Mouse (Mus musculus): ENCODE measurements around the gene Icam2. TPM values are rescaled to one million over a fixed set of nuclear protein-coding genes. Genes with fewer than 3 reads are reported as not detected.

The Icam2 gene
- total and polyA plus RNA-seq, 3 experiments, result 3.4 to 42.6 (median 3.7) TPM

GRCm38 (mm10) chr11:106334066-106334465 is 53.8 kb downstream of the Icam2 start:
- H3K36me3 ChIP-seq (replicated peaks), result no peaks in the 10 kb centered on the region
- ATAC-seq (ENCODE audit: extremely low read depth, insufficient number of reproducible peaks, low FRiP score, poor library complexity, severe bottlenecking), result no peak
- no peak for DNase-seq (ENCODE audit: low spot score)
- TF ChIP-seq CTCF (IDR thresholded peaks at IDR 0.05; ENCODE audit: low read depth, low read length), result no peak
- TF ChIP-seq POLR2AphosphoS5 (IDR thresholded peaks at IDR 0.05; ENCODE audit: insufficient replicate concordance, low read depth, low read length), result no peak
- no peak for TF ChIP-seq GATA1 (IDR thresholded peaks at IDR 0.05; ENCODE audit: borderline replicate concordance, low read length)
- no peaks in the 10 kb centered on the region for H3K9me3 ChIP-seq (replicated peaks)
- H3K27me3 ChIP-seq (ENCODE audit: insufficient read depth, low read length), result peaks cover 30% of the 10 kb centered on the region
- no peaks in the 10 kb centered on the region for H3K4me1 ChIP-seq (ENCODE audit: insufficient read depth, low read depth, low read length)
- H3K4me3 ChIP-seq (ENCODE audit: low read depth, low read length), result no peak overlapping the region

DNA sequence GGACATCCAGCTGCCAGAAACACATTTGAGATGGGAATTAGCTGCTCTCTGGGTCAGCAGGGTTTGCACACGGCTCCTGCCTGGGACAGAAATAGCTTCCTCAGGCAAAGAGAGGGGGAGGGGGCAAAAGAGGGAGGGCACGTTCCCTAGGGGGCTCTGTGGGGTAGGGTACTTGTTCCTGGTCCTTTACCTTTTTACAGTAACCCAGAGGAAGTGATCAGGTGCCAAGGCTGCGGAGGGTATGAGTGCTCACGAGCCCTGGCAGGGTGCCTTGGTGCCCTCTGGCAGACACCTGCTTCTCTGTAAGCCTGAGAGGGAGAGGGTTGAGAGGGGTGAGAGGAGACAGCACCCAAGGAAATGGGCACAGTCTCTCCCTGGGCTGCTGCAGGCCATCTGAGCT is 55.4 kb downstream of the Icam2 start:
- no peak for TF ChIP-seq GATA2 (IDR thresholded peaks at IDR 0.05; ENCODE audit: borderline replicate concordance, low read depth, low read length)
- no peak for TF ChIP-seq TAL1 (conservative IDR thresholded peaks at IDR 0.05; ENCODE audit: low read depth, low read length)
- TF ChIP-seq GATA1 (IDR thresholded peaks at IDR 0.05; ENCODE audit: borderline replicate concordance, low read length), result no peak
- no peak for TF ChIP-seq POLR2AphosphoS5 (IDR thresholded peaks at IDR 0.05; ENCODE audit: insufficient replicate concordance, low read depth, low read length)
- no peak for TF ChIP-seq CTCF (IDR thresholded peaks at IDR 0.05; ENCODE audit: low read depth, low read length)
- H3K9me3 ChIP-seq (replicated peaks), result no peaks in the 10 kb centered on the region
- no peaks in the 10 kb centered on the region for H3K36me3 ChIP-seq (replicated peaks)
- ATAC-seq (ENCODE audit: extremely low read depth, insufficient number of reproducible peaks, low FRiP score, poor library complexity, severe bottlenecking) (no peak), DNase-seq (ENCODE audit: low spot score) (no peak)
- H3K4me1 ChIP-seq (ENCODE audit: insufficient read depth, low read depth, low read length), result no peaks in the 10 kb centered on the region
- no peak overlapping the region for H3K4me3 ChIP-seq (ENCODE audit: low read depth, low read length)
- H3K27me3 ChIP-seq (ENCODE audit: insufficient read depth, low read length), result peaks cover 25% of the 10 kb centered on the region; the same call in 1 of the 2 replicates

DNA sequence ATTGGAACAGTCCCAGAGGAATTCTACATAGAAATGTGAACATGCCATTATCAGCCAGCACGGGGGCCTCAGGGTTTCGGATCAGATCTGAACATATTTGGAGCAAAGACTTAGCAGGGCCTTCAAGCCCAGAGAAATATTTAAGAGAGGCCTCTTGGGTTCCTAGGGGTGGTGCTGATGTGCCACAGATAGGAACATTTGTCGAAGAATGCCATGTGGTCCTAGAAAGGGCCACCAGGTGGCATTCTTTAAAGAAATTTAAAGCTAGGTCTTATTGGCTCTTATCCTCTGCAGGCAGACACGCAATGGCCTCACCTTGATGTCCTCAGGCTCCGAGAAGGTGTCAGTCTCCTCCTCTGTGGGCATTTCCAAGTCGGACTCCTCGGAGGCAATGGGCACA is 58.2 kb downstream of the Icam2 start:
- no peak for TF ChIP-seq GATA2 (IDR thresholded peaks at IDR 0.05; ENCODE audit: borderline replicate concordance, low read depth, low read length)
- TF ChIP-seq CTCF (IDR thresholded peaks at IDR 0.05; ENCODE audit: low read depth, low read length), result no peak
- no peak for TF ChIP-seq TAL1 (conservative IDR thresholded peaks at IDR 0.05; ENCODE audit: low read depth, low read length)
- TF ChIP-seq POLR2AphosphoS5 (IDR thresholded peaks at IDR 0.05; ENCODE audit: insufficient replicate concordance, low read depth, low read length), result no peak
- TF ChIP-seq GATA1 (IDR thresholded peaks at IDR 0.05; ENCODE audit: borderline replicate concordance, low read length), result no peak
- Histone ChIP-seq H3K4me1 (ENCODE audit: insufficient read depth, low read depth, low read length) (peaks cover 7% of the 10 kb centered on the region), H3K36me3 (replicated peaks) (no peaks in the 10 kb centered on the region), H3K4me3 (ENCODE audit: low read depth, low read length) (no peak overlapping the region), H3K9me3 (replicated peaks) (no peaks in the 10 kb centered on the region), H3K27me3 (ENCODE audit: insufficient read depth, low read length) (peaks cover 38% of the 10 kb centered on the region)
- ATAC-seq (ENCODE audit: extremely low read depth, insufficient number of reproducible peaks, low FRiP score, poor library complexity, severe bottlenecking) (no peak), DNase-seq (ENCODE audit: low spot score) (no peak)

GRCm38 (mm10) chr11:106329128-106329527 is 58.7 kb downstream of the Icam2 start:
- ATAC-seq (ENCODE audit: extremely low read depth, insufficient number of reproducible peaks, low FRiP score, poor library complexity, severe bottlenecking), result no peak
- no peak for DNase-seq (ENCODE audit: low spot score)

DNA sequence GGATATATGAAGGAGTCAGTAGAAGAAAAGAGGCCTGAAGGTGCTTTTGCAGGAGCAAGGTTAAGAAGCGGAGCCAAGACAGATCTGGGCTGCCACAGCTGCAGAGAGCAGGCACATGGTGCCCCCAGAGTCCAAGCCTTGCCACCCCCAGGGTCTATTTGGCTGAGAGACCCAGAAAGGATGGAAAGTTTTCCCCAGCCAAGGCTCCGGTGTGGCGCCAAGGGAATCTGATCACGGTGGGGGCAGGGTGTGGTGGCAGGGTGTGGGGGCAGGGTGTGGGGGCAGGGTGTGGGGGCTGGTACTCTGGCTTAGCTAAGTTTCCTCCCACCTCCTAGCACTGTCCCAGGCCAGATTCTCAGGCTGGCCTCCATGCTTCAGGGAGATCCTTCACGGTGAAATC is 59.4 kb downstream of the Icam2 start:
- TF ChIP-seq POLR2AphosphoS5 (IDR thresholded peaks at IDR 0.05; ENCODE audit: insufficient replicate concordance, low read depth, low read length) (no peak), TAL1 (conservative IDR thresholded peaks at IDR 0.05; ENCODE audit: low read depth, low read length) (no peak)
- Histone ChIP-seq H3K36me3 (replicated peaks) (no peaks in the 10 kb centered on the region), H3K9me3 (replicated peaks) (no peaks in the 10 kb centered on the region), H3K4me1 (ENCODE audit: insufficient read depth, low read depth, low read length) (peaks cover 7% of the 10 kb centered on the region), H3K27me3 (ENCODE audit: insufficient read depth, low read length) (peaks cover 45% of the 10 kb centered on the region), H3K4me3 (ENCODE audit: low read depth, low read length) (no peak overlapping the region)
- ATAC-seq (ENCODE audit: extremely low read depth, insufficient number of reproducible peaks, low FRiP score, poor library complexity, severe bottlenecking) (no peak), DNase-seq (ENCODE audit: low spot score) (no peak)

More at GRCm38 (mm10) chr11:106329128-106329527, 58.7 kb downstream of the Icam2 start:
- H3K9me3 ChIP-seq (replicated peaks), result no peaks in the 10 kb centered on the region
- H3K4me3 ChIP-seq (ENCODE audit: low read depth, low read length), result no peak overlapping the region
- peaks cover 7% of the 10 kb centered on the region for H3K4me1 ChIP-seq (ENCODE audit: insufficient read depth, low read depth, low read length)
- no peaks in the 10 kb centered on the region for H3K36me3 ChIP-seq (replicated peaks)
- TF ChIP-seq GATA1 (IDR thresholded peaks at IDR 0.05; ENCODE audit: borderline replicate concordance, low read length), result no peak
- no peak for TF ChIP-seq TAL1 (conservative IDR thresholded peaks at IDR 0.05; ENCODE audit: low read depth, low read length)
- no peak for TF ChIP-seq GATA2 (IDR thresholded peaks at IDR 0.05; ENCODE audit: borderline replicate concordance, low read depth, low read length)
- no peak for TF ChIP-seq POLR2AphosphoS5 (IDR thresholded peaks at IDR 0.05; ENCODE audit: insufficient replicate concordance, low read depth, low read length)
- TF ChIP-seq CTCF (IDR thresholded peaks at IDR 0.05; ENCODE audit: low read depth, low read length), result no peak
- peaks cover 42% of the 10 kb centered on the region for H3K27me3 ChIP-seq (ENCODE audit: insufficient read depth, low read length)

Other genes with a start within 250 kb of the Icam2 start
- gene Gm10840, start 227.2 kb downstream of the Icam2 start, total RNA-seq (2014; fragmentation: Nextera tagmentation), result not detected in 2 replicates
- gene Gm10840, start 227.2 kb downstream of the Icam2 start, total RNA-seq (2017), result not detected in 2 replicates
- not detected in 2 replicates for gene Gm10840, start 227.2 kb downstream of the Icam2 start, polyA plus RNA-seq (2012)
- gene Limd2, start 227.2 kb downstream of the Icam2 start, total RNA-seq (2014; fragmentation: Nextera tagmentation), result 258 and 309 TPM in 2 replicates
- 77.5 and 94.4 TPM in 2 replicates for gene Limd2, start 227.2 kb downstream of the Icam2 start, total RNA-seq (2017)
- gene Limd2, start 227.2 kb downstream of the Icam2 start, polyA plus RNA-seq (2012), result 365 and 413 TPM in 2 replicates
- 28.9 and 40.2 TPM in 2 replicates for gene Strada, start 185.9 kb downstream of the Icam2 start, total RNA-seq (2014; fragmentation: Nextera tagmentation)
- gene Strada, start 185.9 kb downstream of the Icam2 start, total RNA-seq (2017), result 19.5 and 21.1 TPM in 2 replicates
- 32.3 and 36.2 TPM in 2 replicates for gene Strada, start 185.9 kb downstream of the Icam2 start, polyA plus RNA-seq (2012)
- gene Ccdc47, start 171.7 kb downstream of the Icam2 start, total RNA-seq (2014; fragmentation: Nextera tagmentation), result 78.5 and 92.2 TPM in 2 replicates
- gene Ccdc47, start 171.7 kb downstream of the Icam2 start, total RNA-seq (2017), result 90.1 and 129 TPM in 2 replicates
- gene Ccdc47, start 171.7 kb downstream of the Icam2 start, polyA plus RNA-seq (2012), result 3.8 and 3.9 TPM in 2 replicates
- 63.7 and 71.8 TPM in 2 replicates for gene Ddx42, start 171.1 kb downstream of the Icam2 start, total RNA-seq (2014; fragmentation: Nextera tagmentation)
- gene Ddx42, start 171.1 kb downstream of the Icam2 start, total RNA-seq (2017), result 89.0 and 112 TPM in 2 replicates
- gene Ddx42, start 171.1 kb downstream of the Icam2 start, polyA plus RNA-seq (2012), result 28.4 and 50.3 TPM in 2 replicates
- 49.0 and 59.8 TPM in 2 replicates for gene Ftsj3, start 132.0 kb downstream of the Icam2 start, total RNA-seq (2014; fragmentation: Nextera tagmentation)
- gene Ftsj3, start 132.0 kb downstream of the Icam2 start, total RNA-seq (2017), result 90.6 and 109 TPM in 2 replicates
- gene Ftsj3, start 132.0 kb downstream of the Icam2 start, polyA plus RNA-seq (2012), result 11.5 and 21.6 TPM in 2 replicates
- gene Psmc5, start 131.9 kb downstream of the Icam2 start, total RNA-seq (2014; fragmentation: Nextera tagmentation), result 44.0 and 50.7 TPM in 2 replicates
- gene Psmc5, start 131.9 kb downstream of the Icam2 start, total RNA-seq (2017), result 90.7 and 96.0 TPM in 2 replicates
- gene Psmc5, start 131.9 kb downstream of the Icam2 start, polyA plus RNA-seq (2012), result 38.4 and 64.1 TPM in 2 replicates
- gene Smarcd2, start 115.1 kb downstream of the Icam2 start, total RNA-seq (2014; fragmentation: Nextera tagmentation), result 94.1 and 113 TPM in 2 replicates
- 139 and 149 TPM in 2 replicates for gene Smarcd2, start 115.1 kb downstream of the Icam2 start, total RNA-seq (2017)
- gene Smarcd2, start 115.1 kb downstream of the Icam2 start, polyA plus RNA-seq (2012), result 138 and 154 TPM in 2 replicates
- gene Tcam1, start 111.4 kb downstream of the Icam2 start, total RNA-seq (2014; fragmentation: Nextera tagmentation), result not detected in 2 replicates
- gene Tcam1, start 111.4 kb downstream of the Icam2 start, total RNA-seq (2017), result 0.12 TPM in 1 of 2 replicates, not detected in the other
- 0.01 TPM in 1 of 2 replicates, not detected in the other for gene Tcam1, start 111.4 kb downstream of the Icam2 start, polyA plus RNA-seq (2012)
- gene Gh, start 86.2 kb downstream of the Icam2 start, total RNA-seq (2014; fragmentation: Nextera tagmentation), result not detected in 2 replicates
- gene Gh, start 86.2 kb downstream of the Icam2 start, total RNA-seq (2017), result not detected in 2 replicates
- gene Gh, start 86.2 kb downstream of the Icam2 start, polyA plus RNA-seq (2012), result not detected in 2 replicates
- not detected in 2 replicates for gene Cd79b, start 73.3 kb downstream of the Icam2 start, total RNA-seq (2014; fragmentation: Nextera tagmentation)
- gene Cd79b, start 73.3 kb downstream of the Icam2 start, total RNA-seq (2017), result not detected in 2 replicates
- 0.03 TPM in 1 of 2 replicates, not detected in the other for gene Cd79b, start 73.3 kb downstream of the Icam2 start, polyA plus RNA-seq (2012)
- not detected in 2 replicates for gene Scn4a, start 34.8 kb downstream of the Icam2 start, total RNA-seq (2014; fragmentation: Nextera tagmentation)
- gene Scn4a, start 34.8 kb downstream of the Icam2 start, total RNA-seq (2017), result 0.05 TPM in 1 of 2 replicates, not detected in the other
- not detected in 2 replicates for gene Scn4a, start 34.8 kb downstream of the Icam2 start, polyA plus RNA-seq (2012)
- gene Prr29, start 22.6 kb downstream of the Icam2 start, total RNA-seq (2014; fragmentation: Nextera tagmentation), result not detected in 2 replicates
- 0.16 and 0.23 TPM in 2 replicates for gene Prr29, start 22.6 kb downstream of the Icam2 start, total RNA-seq (2017)
- 0.07 TPM in 1 of 2 replicates, not detected in the other for gene Prr29, start 22.6 kb downstream of the Icam2 start, polyA plus RNA-seq (2012)
- gene Ern1, start 99.8 kb upstream of the Icam2 start, total RNA-seq (2014; fragmentation: Nextera tagmentation), result 44.5 and 47.7 TPM in 2 replicates
- 11.5 and 14.9 TPM in 2 replicates for gene Ern1, start 99.8 kb upstream of the Icam2 start, total RNA-seq (2017)
- 10.9 and 11.0 TPM in 2 replicates for gene Ern1, start 99.8 kb upstream of the Icam2 start, polyA plus RNA-seq (2012)
- 11.9 and 20.0 TPM in 2 replicates for gene Tex2, start 225.3 kb upstream of the Icam2 start, total RNA-seq (2014; fragmentation: Nextera tagmentation)
- 6.7 and 7.7 TPM in 2 replicates for gene Tex2, start 225.3 kb upstream of the Icam2 start, total RNA-seq (2017)
- gene Tex2, start 225.3 kb upstream of the Icam2 start, polyA plus RNA-seq (2012), result 1.1 and 1.6 TPM in 2 replicates

All from G1E (cell line).